Mouse (Mus musculus) spleen, embryonic (tissue): Measurements from ENCODE around the gene Ccdc174.

Experiments used
- CTCF ChIA-PET: fragments of 350-600 bp; sonication (Branson Sonifier 250); formaldehyde crosslinking; loops from one replicate; lab custom pipeline; 2022; lab: Charles Lee

Ccdc174 gene

GRCm38 (mm10) chr6:91917716-91918115 is 39.9 kb downstream of the Ccdc174 start:
- CTCF ChIA-PET = no interaction called here

GRCm38 (mm10) chr6:91931231-91931630 is 53.4 kb downstream of the Ccdc174 start:
- CTCF ChIA-PET = no interaction called here

GRCm38 (mm10) chr6:91938491-91938890 is 60.6 kb downstream of the Ccdc174 start:
- CTCF ChIA-PET = no interaction called here

GRCm38 (mm10) chr6:91948426-91948825 is 70.6 kb downstream of the Ccdc174 start:
- CTCF ChIA-PET = no interaction called here
